Mouse (Mus musculus) small intestine, adult 2 months (tissue): ENCODE measurements around the gene Elf1.

Source experiments
- CTCF ChIP-seq: fragments of 200-500 bp; IDR thresholded peaks from 2 replicates; pipeline ENCODE4 v1.5.1; 2012; ENCODE audit warnings: low read depth, mild to moderate bottlenecking, control low read depth, inconsistent platforms, low read length, moderate library complexity, mixed read lengths; ENCODE audit not compliant: insufficient replicate concordance, insufficient read length; ENCODE audit errors: extremely low read depth
- POLR2A ChIP-seq: fragments of 200-500 bp; IDR thresholded peaks from 2 replicates; pipeline ENCODE4 v1.6.1; 2012; ENCODE audit warnings: low read depth, mild to moderate bottlenecking, control low read depth, inconsistent platforms, low read length, moderate library complexity

DNA sequence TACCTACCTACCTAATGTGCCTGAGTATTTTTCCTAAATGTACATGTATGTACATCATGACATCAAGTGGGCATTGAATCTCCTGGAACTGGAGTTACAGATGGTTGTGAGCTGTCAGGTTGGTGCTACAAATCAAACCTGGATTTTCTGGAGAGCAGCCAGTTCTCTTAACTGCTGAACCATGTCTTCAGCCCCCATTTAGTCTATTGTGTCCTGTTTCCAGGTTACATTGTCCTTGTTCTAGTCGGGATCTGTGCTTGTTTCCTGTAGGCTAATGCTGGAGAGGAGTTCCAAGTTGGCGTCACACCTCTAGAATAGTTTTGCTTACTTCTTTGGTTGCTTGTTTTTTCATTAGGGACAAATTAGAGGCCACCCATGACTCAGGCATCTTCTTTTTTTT is 124.9 kb downstream of the Elf1 start:
- TF ChIP-seq POLR2A = no peak
- TF ChIP-seq CTCF = no peak
